Mouse (Mus musculus) adrenal gland, adult 10 weeks (tissue): Measurements from ENCODE around the gene Olfr1414. TPM values are rescaled to one million over a fixed set of nuclear protein-coding genes. Genes with fewer than 3 reads are reported as not detected.

Experiments used
- polyA plus RNA-seq: library from polyadenylated mRNA; stranded (reverse); fragments of 350-450 nt; fragmentation: Illumina TruSeq; extraction: RNeasy Lipid Tissue Mini Kit (QIAGEN cat#74804); gene quantifications from one replicate; pipeline ENCODE4 v1.2.3, GENCODE M21; 2014; ENCODE audit warnings: low read depth, low replicate concordance

Gene Olfr1414
- not detected for polyA plus RNA-seq

DNA sequence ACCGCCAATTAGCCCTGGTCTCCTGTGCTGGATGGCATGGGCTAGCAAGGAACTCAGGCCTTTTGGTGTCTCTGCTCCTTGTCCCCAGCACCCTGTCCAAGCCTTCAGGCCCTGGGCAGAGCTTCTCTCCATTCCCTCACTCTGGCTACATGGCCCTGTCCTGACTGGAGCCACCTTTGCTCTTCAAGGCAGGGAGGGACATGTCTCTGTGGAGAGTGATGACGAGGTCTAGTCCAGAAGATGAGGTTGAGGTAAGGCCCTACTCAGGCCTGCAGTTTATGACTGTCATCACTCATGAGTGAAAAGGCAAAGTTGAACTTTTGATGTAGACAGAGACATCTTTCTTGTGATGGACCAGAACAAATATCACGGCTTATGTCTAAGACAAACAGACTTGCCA is at the start of gene Olfr1414:
TSS of gene Olfr1414 (minus strand) at position 101 of the 400 bp plus-strand sequence.

DNA sequence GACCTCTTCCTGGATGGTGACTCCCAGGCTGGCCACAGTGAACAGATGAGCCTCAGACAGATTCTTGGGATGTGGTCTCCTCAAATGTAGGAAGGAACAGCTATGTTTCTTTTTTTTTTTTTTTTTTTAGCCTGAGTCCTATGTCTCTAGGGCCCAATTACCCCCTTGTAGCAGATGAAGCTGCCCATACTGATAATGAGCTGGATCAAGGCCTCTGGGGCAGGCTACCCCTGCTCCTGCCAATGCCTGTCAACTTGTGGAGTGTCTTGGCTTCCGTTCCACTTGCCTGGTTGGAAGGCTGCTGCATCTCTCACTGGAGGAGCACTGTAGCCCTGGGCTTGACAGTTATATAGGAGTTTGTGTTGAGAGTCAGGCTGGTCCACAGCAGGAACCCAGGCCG is 22.5 kb downstream of the Olfr1414 start, which contains the start of gene Olfr1415:
TSS of gene Olfr1415 (minus strand) at position 101 of the 400 bp plus-strand sequence.

DNA sequence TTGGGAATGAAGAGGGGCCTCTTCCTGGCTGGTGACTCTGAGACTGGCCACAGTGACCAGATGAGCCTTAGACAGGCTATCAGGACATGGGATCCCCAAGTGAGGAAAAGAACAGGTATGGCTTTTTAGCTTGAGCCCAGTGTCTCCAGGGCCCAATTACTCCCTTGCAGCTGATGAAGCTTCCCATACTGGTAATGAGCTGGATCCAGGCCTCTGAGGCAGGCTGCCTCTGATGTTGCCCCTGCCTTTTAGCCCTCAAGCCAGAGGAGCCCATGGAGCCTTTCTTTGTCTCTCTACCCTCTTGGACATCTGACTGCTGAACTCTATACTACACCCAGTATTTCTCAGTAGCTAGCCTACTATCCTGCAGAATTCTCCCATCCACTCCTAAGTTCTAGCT is 33.4 kb downstream of the Olfr1414 start, which contains the start of gene Olfr1416:
TSS of gene Olfr1416 (minus strand) at position 101 of the 400 bp plus-strand sequence.

DNA sequence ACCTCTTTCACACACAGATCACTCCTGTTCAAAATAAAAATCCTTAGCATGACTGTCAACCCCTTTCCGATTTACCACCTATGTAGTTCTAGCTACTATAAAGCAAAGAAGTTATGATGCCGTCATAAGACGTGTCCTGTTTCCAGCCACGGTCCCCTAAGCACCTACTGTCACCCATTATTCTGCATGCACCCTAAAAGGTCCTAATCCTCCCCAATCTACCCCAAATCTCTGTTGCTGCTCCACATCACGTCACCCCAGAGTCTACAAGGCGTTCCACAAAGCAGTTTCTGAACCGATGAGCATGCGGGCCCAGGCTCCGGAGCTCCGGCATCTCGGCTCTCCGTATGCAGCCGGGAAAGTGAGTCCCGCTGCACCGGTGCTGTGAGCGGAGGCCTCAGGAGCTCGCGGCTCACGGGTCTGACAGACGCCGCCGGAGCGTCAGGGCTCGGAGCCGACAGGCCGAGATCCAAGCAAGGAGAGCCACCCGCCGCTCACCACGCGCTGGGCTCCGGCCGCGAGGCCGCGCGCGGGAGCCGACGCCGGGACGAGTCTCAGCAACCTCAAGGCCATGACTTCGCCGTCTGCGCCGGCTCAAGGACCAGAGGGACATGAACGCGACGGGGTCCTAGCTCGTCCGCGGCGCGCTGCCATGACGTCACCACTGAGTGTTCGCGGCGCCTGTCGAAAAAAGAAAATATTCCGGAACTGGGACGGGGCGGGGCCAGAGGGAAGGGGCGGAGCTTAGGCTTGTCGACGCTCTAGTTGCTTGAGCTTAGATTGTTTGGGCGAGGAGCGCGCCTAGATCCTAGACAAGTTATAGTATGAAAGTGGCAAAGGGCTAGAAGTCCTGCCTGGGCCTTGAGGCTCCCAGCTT is 45.1 kb downstream of the Olfr1414 start, which contains the start of gene Ndufa10:
TSS of gene Ndufa10 (minus strand) at position 696 of the 877 bp plus-strand sequence.

Other genes starting within 250 kb of the Olfr1414 start
- gene Ndufa10, start 44.8 kb downstream of the Olfr1414 start, polyA plus RNA-seq = 210 TPM
- not detected for gene Olfr1416, start 33.5 kb downstream of the Olfr1414 start, polyA plus RNA-seq
- not detected for gene Olfr1415, start 22.6 kb downstream of the Olfr1414 start, polyA plus RNA-seq
- not detected for gene Olfr1413, start 52.7 kb upstream of the Olfr1414 start, polyA plus RNA-seq
- not detected for gene Olfr1412, start 67.1 kb upstream of the Olfr1414 start, polyA plus RNA-seq
- not detected for gene Olfr1411, start 75.8 kb upstream of the Olfr1414 start, polyA plus RNA-seq
- not detected for gene Olfr1410, start 87.1 kb upstream of the Olfr1414 start, polyA plus RNA-seq
- gene Olfr12, start 99.1 kb upstream of the Olfr1414 start, polyA plus RNA-seq = not detected
- gene Cops9, start 123.3 kb upstream of the Olfr1414 start, polyA plus RNA-seq = 108 TPM
- not detected for gene Otos, start 130.2 kb upstream of the Olfr1414 start, polyA plus RNA-seq